ENCODE assay signal across 11 mouse cellular contexts in genomic region chr2:60825690-60826089, GRCm38 (mm10).
A peak's percentile ranks its signal among the peaks of the same experiment; 100 is the strongest.
DNase-seq lines count a peak whose midpoint lies in the region; ATAC-seq and TF ChIP-seq lines count a peak whose summit lies in the region.
"Had no signal": no experiment of that assay in that cellular context is flagged by ENCODE, and none has a peak within 500 bp of the region (broad histone marks: within the 10 kb centered on the region; RNA-seq: fewer than 3 reads in every experiment).

No protein-coding gene starts in this region.

- DNase-seq in embryonic facial prominence, embryonic 10.5 days (ENCODE audit: low spot score) = no peak
- no peak for DNase-seq in heart, postnatal 0 days (ENCODE audit: low spot score)
- DNase-seq: cerebellum, adult 18-20 months had no signal

- no peaks in the 10 kb centered on the region for H3K27me3 ChIP-seq in embryonic facial prominence, embryonic 13.5 days
- H3K27me3 ChIP-seq in embryonic facial prominence, embryonic 10.5 days (replicated peaks; ENCODE audit: low read depth, poor library complexity, severe bottlenecking) = no peaks in the 10 kb centered on the region
- H3K27me3 ChIP-seq in megakaryocyte, embryonic 14.5 days (replicated peaks) = no peaks in the 10 kb centered on the region
- H3K27me3 ChIP-seq in heart, postnatal 0 days (ENCODE audit: control insufficient read depth, insufficient read depth, low read length) = no peaks in the 10 kb centered on the region
- no peaks in the 10 kb centered on the region for H3K27me3 ChIP-seq in stomach, embryonic 16.5 days (ENCODE audit: control insufficient read depth, insufficient read depth, low read length)
- H3K27me3 ChIP-seq in intestine, postnatal 0 days (replicated peaks; ENCODE audit: control insufficient read depth, insufficient read depth, low read length) = no peaks in the 10 kb centered on the region
- H3K27me3 ChIP-seq: heart, embryonic 13.5 days; lung, embryonic 15.5 days had no signal

- no peak overlapping the region for H3K9ac ChIP-seq in embryonic facial prominence, embryonic 13.5 days
- no peak overlapping the region for H3K9ac ChIP-seq in heart, postnatal 0 days (replicated peaks; ENCODE audit: low read depth, low read length)
- no peak overlapping the region for H3K9ac ChIP-seq in stomach, embryonic 16.5 days (ENCODE audit: low read length)
- no peak overlapping the region for H3K9ac ChIP-seq in intestine, postnatal 0 days (ENCODE audit: low read depth, low read length)
- H3K9ac ChIP-seq: heart, embryonic 13.5 days; lung, embryonic 15.5 days had no signal

- no peak for TF ChIP-seq CTCF in heart, postnatal 0 days (IDR thresholded peaks at IDR 0.05; ENCODE audit: low read depth)
- no peak for TF ChIP-seq CTCF in intestine, postnatal 0 days (IDR thresholded peaks at IDR 0.05; ENCODE audit: low read depth)

- ATAC-seq in embryonic facial prominence, embryonic 13.5 days (ENCODE audit: insufficient number of reproducible peaks, insufficient read depth, low FRiP score, low TSS enrichment, low read depth) = 0 out of 2 replicates have a peak, but pooled peaks have one; percentile 15
- ATAC-seq in megakaryocyte, adult 5-6 weeks (ENCODE audit: poor library complexity, severe bottlenecking) = no peak
- 0 out of 2 replicates have a peak, but pooled peaks have one; percentile 48 for ATAC-seq in heart, postnatal 0 days (ENCODE audit: insufficient read depth, low read depth)
- 0 out of 2 replicates have a peak, but pooled peaks have one; percentile 23 for ATAC-seq in stomach, embryonic 16.5 days (ENCODE audit: insufficient read depth, low FRiP score)
- no peak for ATAC-seq in granulocyte monocyte progenitor cell, adult 5-6 weeks (replicated peaks; ENCODE audit: poor library complexity, severe bottlenecking)
- no peak for ATAC-seq in intestine, postnatal 0 days

- 0 out of 2 replicates have a peak, but pooled peaks cover 5% of the 10 kb centered on the region for H3K36me3 ChIP-seq in embryonic facial prominence, embryonic 13.5 days
- H3K36me3 ChIP-seq in embryonic facial prominence, embryonic 10.5 days (replicated peaks) = peaks cover 4% of the 10 kb centered on the region
- H3K36me3 ChIP-seq in megakaryocyte, embryonic 14.5 days (replicated peaks; ENCODE audit: low read length) = peaks cover 15% of the 10 kb centered on the region
- no peaks in the 10 kb centered on the region for H3K36me3 ChIP-seq in heart, postnatal 0 days (replicated peaks; ENCODE audit: control insufficient read depth, insufficient read depth, low read length)
- H3K36me3 ChIP-seq in stomach, embryonic 16.5 days (ENCODE audit: control insufficient read depth, insufficient read depth, low read length) = no peaks in the 10 kb centered on the region
- H3K36me3 ChIP-seq in intestine, postnatal 0 days (ENCODE audit: control insufficient read depth, insufficient read depth) = no peaks in the 10 kb centered on the region
- H3K36me3 ChIP-seq: lung, embryonic 15.5 days had no signal

- H3K27ac ChIP-seq in embryonic facial prominence, embryonic 13.5 days = no peak overlapping the region
- H3K27ac ChIP-seq in embryonic facial prominence, embryonic 10.5 days (replicated peaks) = no peak overlapping the region
- no peak overlapping the region for H3K27ac ChIP-seq in heart, postnatal 0 days (ENCODE audit: low read depth)
- H3K27ac ChIP-seq in stomach, embryonic 16.5 days (ENCODE audit: low read length) = no peak overlapping the region
- H3K27ac ChIP-seq in intestine, postnatal 0 days (ENCODE audit: low read depth, low read length) = no peak overlapping the region
- H3K27ac ChIP-seq: lung, embryonic 15.5 days had no signal

- H3K4me1 ChIP-seq in embryonic facial prominence, embryonic 13.5 days = peaks cover 26% of the 10 kb centered on the region
- H3K4me1 ChIP-seq in embryonic facial prominence, embryonic 10.5 days = peaks cover 17% of the 10 kb centered on the region
- H3K4me1 ChIP-seq in megakaryocyte, embryonic 14.5 days = peaks cover 39% of the 10 kb centered on the region
- peaks cover 36% of the 10 kb centered on the region for H3K4me1 ChIP-seq in heart, postnatal 0 days (ENCODE audit: control insufficient read depth, insufficient read depth)
- H3K4me1 ChIP-seq in stomach, embryonic 16.5 days (ENCODE audit: control insufficient read depth, insufficient read depth, low read length) = peaks cover 23% of the 10 kb centered on the region
- H3K4me1 ChIP-seq in intestine, postnatal 0 days (replicated peaks; ENCODE audit: control insufficient read depth, insufficient read depth, low read length) = no peaks in the 10 kb centered on the region

- WGBS in embryonic facial prominence, embryonic 13.5 days = 32% methylated on average over 4 of the region's 4 CpGs
- WGBS in embryonic facial prominence, embryonic 10.5 days = 83% methylated on average over 4 of the region's 4 CpGs
- 37% methylated on average over 4 of the region's 4 CpGs for WGBS in heart, postnatal 0 days
- WGBS in stomach, embryonic 16.5 days = 59% methylated on average over 4 of the region's 4 CpGs
- 60% methylated on average over 4 of the region's 4 CpGs for WGBS in intestine, postnatal 0 days

- H3K4me3 ChIP-seq in embryonic facial prominence, embryonic 13.5 days = no peak overlapping the region
- no peak overlapping the region for H3K4me3 ChIP-seq in embryonic facial prominence, embryonic 10.5 days
- peak overlapping the region; percentile 47 for H3K4me3 ChIP-seq in megakaryocyte, embryonic 14.5 days (replicated peaks)
- H3K4me3 ChIP-seq in heart, postnatal 0 days (ENCODE audit: low read depth, low read length) = no peak overlapping the region
- H3K4me3 ChIP-seq in stomach, embryonic 16.5 days (replicated peaks; ENCODE audit: low read length) = no peak overlapping the region
- no peak overlapping the region for H3K4me3 ChIP-seq in intestine, postnatal 0 days (ENCODE audit: low read depth, low read length)
- H3K4me3 ChIP-seq: heart, embryonic 13.5 days; lung, embryonic 15.5 days had no signal

- no peak overlapping the region for H3K4me2 ChIP-seq in embryonic facial prominence, embryonic 13.5 days
- H3K4me2 ChIP-seq in heart, postnatal 0 days (ENCODE audit: low read depth, low read length) = no peak overlapping the region
- no peak overlapping the region for H3K4me2 ChIP-seq in stomach, embryonic 16.5 days (ENCODE audit: low read depth, low read length)
- H3K4me2 ChIP-seq in intestine, postnatal 0 days (replicated peaks; ENCODE audit: low read depth) = no peak overlapping the region
- H3K4me2 ChIP-seq: heart, embryonic 13.5 days; lung, embryonic 15.5 days had no signal

- H3K9me3 ChIP-seq in embryonic facial prominence, embryonic 13.5 days = no peaks in the 10 kb centered on the region
- H3K9me3 ChIP-seq in embryonic facial prominence, embryonic 10.5 days = no peaks in the 10 kb centered on the region
- no peaks in the 10 kb centered on the region; the same call in 1 of the 2 replicates for H3K9me3 ChIP-seq in megakaryocyte, embryonic 14.5 days
- H3K9me3 ChIP-seq in heart, postnatal 0 days (replicated peaks; ENCODE audit: control insufficient read depth, low read length) = no peaks in the 10 kb centered on the region
- no peaks in the 10 kb centered on the region for H3K9me3 ChIP-seq in stomach, embryonic 16.5 days (replicated peaks; ENCODE audit: control insufficient read depth, low read length)
- H3K9me3 ChIP-seq in intestine, postnatal 0 days (ENCODE audit: control insufficient read depth) = no peaks in the 10 kb centered on the region
- H3K9me3 ChIP-seq: heart, embryonic 13.5 days; lung, embryonic 15.5 days had no signal

- TF ChIP-seq EP300 in heart, postnatal 0 days (IDR thresholded peaks at IDR 0.05; ENCODE audit: low read depth) = no peak

Comparison
In these comparisons a context has a peak if more than half of its experiments do, and no peak if none do; other contexts are left out.
1. ATAC-seq: peak in embryonic facial prominence, embryonic 13.5 days (single experiment), heart, postnatal 0 days (single experiment) and stomach, embryonic 16.5 days (single experiment); none in megakaryocyte, adult 5-6 weeks (single experiment), granulocyte monocyte progenitor cell, adult 5-6 weeks (single experiment) and intestine, postnatal 0 days (single experiment).